Mouse (Mus musculus) intestine, embryonic 16.5 days (tissue): Measurements from ENCODE around the gene Filip1l. TPM values are rescaled to one million over a fixed set of nuclear protein-coding genes. Genes with fewer than 3 reads are reported as not detected.

Source experiments
- polyA plus RNA-seq: library from polyadenylated mRNA; unstranded; fragments of >200 nt; fragmentation: Nextera tagmentation; extraction: Ambion mirVana; gene quantifications from 2 replicates; pipeline ENCODE4 v1.2.1, GENCODE M21; 2015

Filip1l gene
- polyA plus RNA-seq, 1 experiment from 2014 or later: 30.4 TPM

Other genes starting within 250 kb of the Filip1l start
- 39.2 and 41.7 TPM in 2 replicates for gene Tomm70a, start 231.4 kb upstream of the Filip1l start, polyA plus RNA-seq
- 76.1 and 79.9 TPM in 2 replicates for gene Nit2, start 185.8 kb upstream of the Filip1l start, polyA plus RNA-seq
- gene Tbc1d23, start 121.6 kb upstream of the Filip1l start, polyA plus RNA-seq: 20.4 and 21.7 TPM in 2 replicates
- not detected in 2 replicates for gene Tmem30c, start 60.2 kb upstream of the Filip1l start, polyA plus RNA-seq